Mouse (Mus musculus): ENCODE data around the gene Timmdc1. TPM values are rescaled to one million over a fixed set of nuclear protein-coding genes. Genes with fewer than 3 reads are reported as not detected.
"Not testable (repeated sequence)": the region's sequence is repeated elsewhere in the genome, so short reads cannot be mapped to it uniquely, and the experiment has no call there.

The Timmdc1 gene
- polyA plus RNA-seq, 1 experiment from 2014 or later = 33.6 TPM

- Histone ChIP-seq H3K4me3 (ENCODE audit: low read depth, low read length) (no peak overlapping the region), H3K9ac (ENCODE audit: low read depth, low read length) (no peak overlapping the region), H3K27me3 (ENCODE audit: control insufficient read depth, insufficient read depth, low read length) (peaks cover 11% of the 10 kb centered on the region), H3K36me3 (ENCODE audit: control insufficient read depth, insufficient read depth, low read length) (no peaks in the 10 kb centered on the region), H3K27ac (ENCODE audit: low read depth, low read length) (no peak overlapping the region), H3K4me2 (no peak overlapping the region), H3K9me3 (replicated peaks; ENCODE audit: control insufficient read depth, low read length) (no peaks in the 10 kb centered on the region), H3K4me1 (ENCODE audit: control insufficient read depth, insufficient read depth, low read length) (peaks cover 5% of the 10 kb centered on the region; the same call in 1 of the 2 replicates)
- 68% methylated on average over 4 of the region's 4 CpGs for WGBS (ENCODE audit: insufficient replicate concordance)
- ATAC-seq (replicated peaks; ENCODE audit: insufficient number of reproducible peaks, low FRiP score, low TSS enrichment) = no peak
These were observed 41.1 kb downstream of the Timmdc1 start for GRCm38 (mm10) chr16:38481327-38481726.

- no peak overlapping the region for H3K9ac ChIP-seq (ENCODE audit: low read depth, low read length)
These were observed 44.2 kb downstream of the Timmdc1 start for GRCm38 (mm10) chr16:38478296-38478695.

GRCm38 (mm10) chr16:38477241-38477608, 45.2 kb downstream of the Timmdc1 start:
- not testable (repeated sequence) for H3K27ac ChIP-seq (ENCODE audit: low read depth, low read length); H3K27me3 ChIP-seq (ENCODE audit: control insufficient read depth, insufficient read depth, low read length); ATAC-seq (replicated peaks; ENCODE audit: insufficient number of reproducible peaks, low FRiP score, low TSS enrichment); H3K4me1 ChIP-seq (ENCODE audit: control insufficient read depth, insufficient read depth, low read length); H3K9me3 ChIP-seq (replicated peaks; ENCODE audit: control insufficient read depth, low read length); H3K36me3 ChIP-seq (ENCODE audit: control insufficient read depth, insufficient read depth, low read length)
- WGBS (ENCODE audit: insufficient replicate concordance) = 42% methylated on average over 14 of the region's 14 CpGs
- peak overlapping the region; percentile 62 for H3K9ac ChIP-seq (ENCODE audit: low read depth, low read length)
- H3K4me2 ChIP-seq = peak overlapping the region; percentile 64
- peak overlapping the region; percentile 39 for H3K4me3 ChIP-seq (ENCODE audit: low read depth, low read length)

More at GRCm38 (mm10) chr16:38478296-38478695, 44.2 kb downstream of the Timmdc1 start:
- no peaks in the 10 kb centered on the region for H3K9me3 ChIP-seq (replicated peaks; ENCODE audit: control insufficient read depth, low read length)
- peaks cover 6% of the 10 kb centered on the region; the same call in 1 of the 2 replicates for H3K4me1 ChIP-seq (ENCODE audit: control insufficient read depth, insufficient read depth, low read length)
- 79% methylated on average over 3 of the region's 3 CpGs for WGBS (ENCODE audit: insufficient replicate concordance)
- ATAC-seq (replicated peaks; ENCODE audit: insufficient number of reproducible peaks, low FRiP score, low TSS enrichment) = no peak
- no peak overlapping the region for H3K27ac ChIP-seq (ENCODE audit: low read depth, low read length)
- H3K27me3 ChIP-seq (ENCODE audit: control insufficient read depth, insufficient read depth, low read length) = 0 out of 2 replicates have a peak, but pooled peaks cover 3% of the 10 kb centered on the region
- H3K4me3 ChIP-seq (ENCODE audit: low read depth, low read length) = no peak overlapping the region
- no peaks in the 10 kb centered on the region for H3K36me3 ChIP-seq (ENCODE audit: control insufficient read depth, insufficient read depth, low read length)
- H3K4me2 ChIP-seq = no peak overlapping the region

- Histone ChIP-seq H3K9ac (ENCODE audit: low read depth, low read length) (peak overlapping the region; percentile 62), H3K4me1 (ENCODE audit: control insufficient read depth, insufficient read depth, low read length) (peaks cover 5% of the 10 kb centered on the region; the same call in 1 of the 2 replicates), H3K36me3 (ENCODE audit: control insufficient read depth, insufficient read depth, low read length) (no peaks in the 10 kb centered on the region), H3K4me3 (ENCODE audit: low read depth, low read length) (peak overlapping the region; percentile 39), H3K27me3 (ENCODE audit: control insufficient read depth, insufficient read depth, low read length) (no peaks in the 10 kb centered on the region), H3K9me3 (replicated peaks; ENCODE audit: control insufficient read depth, low read length) (no peaks in the 10 kb centered on the region), H3K27ac (ENCODE audit: low read depth, low read length) (peak overlapping the region; percentile 68), H3K4me2 (peak overlapping the region; percentile 64)
- WGBS (ENCODE audit: insufficient replicate concordance) = 9% methylated on average over 34 of the region's 34 CpGs
- ATAC-seq (replicated peaks; ENCODE audit: insufficient number of reproducible peaks, low FRiP score, low TSS enrichment) = peak; percentile 67; the same call in 1 of the 2 replicates
These were observed 45.9 kb downstream of the Timmdc1 start for GRCm38 (mm10) chr16:38476312-38477240.

GRCm38 (mm10) chr16:38475681-38476311, 46.7 kb downstream of the Timmdc1 start:
- Histone ChIP-seq H3K9ac (ENCODE audit: low read depth, low read length) (peak overlapping the region; percentile 62; the same call in 1 of the 2 replicates), H3K27ac (ENCODE audit: low read depth, low read length) (peak overlapping the region; percentile 68), H3K27me3 (ENCODE audit: control insufficient read depth, insufficient read depth, low read length) (no peaks in the 10 kb centered on the region), H3K9me3 (replicated peaks; ENCODE audit: control insufficient read depth, low read length) (no peaks in the 10 kb centered on the region), H3K36me3 (ENCODE audit: control insufficient read depth, insufficient read depth, low read length) (no peaks in the 10 kb centered on the region), H3K4me2 (peak overlapping the region; percentile 64), H3K4me1 (ENCODE audit: control insufficient read depth, insufficient read depth, low read length) (peaks cover 5% of the 10 kb centered on the region; the same call in 1 of the 2 replicates), H3K4me3 (ENCODE audit: low read depth, low read length) (peak overlapping the region; percentile 39)
- no peak for ATAC-seq (replicated peaks; ENCODE audit: insufficient number of reproducible peaks, low FRiP score, low TSS enrichment)
- WGBS (ENCODE audit: insufficient replicate concordance) = 20% methylated on average over 4 of the region's 4 CpGs

GRCm38 (mm10) chr16:38474677-38475286, 47.7 kb downstream of the Timmdc1 start:
- Histone ChIP-seq H3K36me3 (ENCODE audit: control insufficient read depth, insufficient read depth, low read length) (no peaks in the 10 kb centered on the region), H3K27ac (ENCODE audit: low read depth, low read length) (no peak overlapping the region), H3K27me3 (ENCODE audit: control insufficient read depth, insufficient read depth, low read length) (no peaks in the 10 kb centered on the region), H3K4me2 (no peak overlapping the region), H3K4me3 (ENCODE audit: low read depth, low read length) (no peak overlapping the region), H3K9ac (ENCODE audit: low read depth, low read length) (no peak overlapping the region), H3K4me1 (ENCODE audit: control insufficient read depth, insufficient read depth, low read length) (peaks cover 5% of the 10 kb centered on the region; the same call in 1 of the 2 replicates), H3K9me3 (replicated peaks; ENCODE audit: control insufficient read depth, low read length) (no peaks in the 10 kb centered on the region)
- 83% methylated on average over 9 of the region's 9 CpGs for WGBS (ENCODE audit: insufficient replicate concordance)
- ATAC-seq (replicated peaks; ENCODE audit: insufficient number of reproducible peaks, low FRiP score, low TSS enrichment) = no peak

GRCm38 (mm10) chr16:38473661-38474060, 48.8 kb downstream of the Timmdc1 start:
- H3K4me3 ChIP-seq (ENCODE audit: low read depth, low read length) = no peak overlapping the region
- 76% methylated on average over 5 of the region's 5 CpGs for WGBS (ENCODE audit: insufficient replicate concordance)
- no peak for ATAC-seq (replicated peaks; ENCODE audit: insufficient number of reproducible peaks, low FRiP score, low TSS enrichment)

GRCm38 (mm10) chr16:38472507-38472873, 50.0 kb downstream of the Timmdc1 start:
- no peaks in the 10 kb centered on the region for H3K36me3 ChIP-seq (ENCODE audit: control insufficient read depth, insufficient read depth, low read length)
- H3K4me1 ChIP-seq (ENCODE audit: control insufficient read depth, insufficient read depth, low read length) = peaks cover 5% of the 10 kb centered on the region; the same call in 1 of the 2 replicates
- H3K4me2 ChIP-seq = no peak overlapping the region
- H3K27ac ChIP-seq (ENCODE audit: low read depth, low read length) = no peak overlapping the region
- H3K27me3 ChIP-seq (ENCODE audit: control insufficient read depth, insufficient read depth, low read length) = no peaks in the 10 kb centered on the region
- no peak overlapping the region for H3K9ac ChIP-seq (ENCODE audit: low read depth, low read length)
- H3K4me3 ChIP-seq (ENCODE audit: low read depth, low read length) = no peak overlapping the region
- no peaks in the 10 kb centered on the region for H3K9me3 ChIP-seq (replicated peaks; ENCODE audit: control insufficient read depth, low read length)
- ATAC-seq (replicated peaks; ENCODE audit: insufficient number of reproducible peaks, low FRiP score, low TSS enrichment) = no peak
- WGBS (ENCODE audit: insufficient replicate concordance) = 83% methylated on average over 5 of the region's 5 CpGs

More at GRCm38 (mm10) chr16:38473661-38474060, 48.8 kb downstream of the Timmdc1 start:
- Histone ChIP-seq H3K36me3 (ENCODE audit: control insufficient read depth, insufficient read depth, low read length) (no peaks in the 10 kb centered on the region), H3K4me1 (ENCODE audit: control insufficient read depth, insufficient read depth, low read length) (peaks cover 5% of the 10 kb centered on the region; the same call in 1 of the 2 replicates), H3K4me2 (no peak overlapping the region), H3K9ac (ENCODE audit: low read depth, low read length) (no peak overlapping the region), H3K27me3 (ENCODE audit: control insufficient read depth, insufficient read depth, low read length) (no peaks in the 10 kb centered on the region), H3K9me3 (replicated peaks; ENCODE audit: control insufficient read depth, low read length) (no peaks in the 10 kb centered on the region), H3K27ac (ENCODE audit: low read depth, low read length) (no peak overlapping the region)
